Mouse (Mus musculus) spleen, postnatal 10 days (tissue): ENCODE measurements at regions not wholly inside any gene's neighbourhood (a gene's known extent, or its start where the extent isn't known, plus 50 kb on each side); places are given as distances from the start of the nearest gene placed in this dataset.

Experiments
- DNase-seq, 2 experiments: peaks; one replicate each; pipeline ENCODE4 v3.0.0; 2021 to 2022; ENCODE audit warnings: low spot score in 2 of 2

DNA sequence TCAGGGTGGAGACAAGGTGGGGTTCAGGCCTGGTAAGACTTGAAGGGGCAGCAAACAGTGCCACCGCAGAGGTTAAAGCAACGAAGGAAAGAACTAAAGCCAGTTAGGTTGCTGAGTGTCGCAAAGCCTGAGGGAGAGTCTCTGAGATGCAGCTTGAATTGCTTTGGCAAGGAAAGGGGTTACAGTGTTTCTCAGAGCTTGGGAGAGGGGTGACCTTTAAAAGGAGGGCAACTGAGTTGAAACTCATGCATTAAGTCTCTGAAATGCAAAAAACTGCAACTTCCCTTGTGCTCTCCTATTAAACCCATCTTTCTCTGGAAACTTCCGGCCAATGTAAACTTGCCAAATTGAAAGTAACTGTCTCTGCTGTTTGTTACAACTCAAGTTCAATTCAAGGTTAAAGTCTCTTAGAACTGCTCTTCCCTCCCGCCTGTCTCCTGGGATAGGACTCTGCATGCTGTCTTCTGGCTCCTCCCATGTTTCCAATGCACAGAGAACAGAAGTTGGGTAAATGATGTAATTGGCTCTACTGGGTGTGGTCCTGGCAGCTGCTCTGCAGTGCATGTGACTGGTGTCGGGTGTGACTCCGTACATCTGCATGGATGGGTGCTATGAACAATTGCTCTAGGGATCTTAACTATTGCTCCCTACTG is 181.4 kb upstream of the Gas1 start:
- no peak for DNase-seq

DNA sequence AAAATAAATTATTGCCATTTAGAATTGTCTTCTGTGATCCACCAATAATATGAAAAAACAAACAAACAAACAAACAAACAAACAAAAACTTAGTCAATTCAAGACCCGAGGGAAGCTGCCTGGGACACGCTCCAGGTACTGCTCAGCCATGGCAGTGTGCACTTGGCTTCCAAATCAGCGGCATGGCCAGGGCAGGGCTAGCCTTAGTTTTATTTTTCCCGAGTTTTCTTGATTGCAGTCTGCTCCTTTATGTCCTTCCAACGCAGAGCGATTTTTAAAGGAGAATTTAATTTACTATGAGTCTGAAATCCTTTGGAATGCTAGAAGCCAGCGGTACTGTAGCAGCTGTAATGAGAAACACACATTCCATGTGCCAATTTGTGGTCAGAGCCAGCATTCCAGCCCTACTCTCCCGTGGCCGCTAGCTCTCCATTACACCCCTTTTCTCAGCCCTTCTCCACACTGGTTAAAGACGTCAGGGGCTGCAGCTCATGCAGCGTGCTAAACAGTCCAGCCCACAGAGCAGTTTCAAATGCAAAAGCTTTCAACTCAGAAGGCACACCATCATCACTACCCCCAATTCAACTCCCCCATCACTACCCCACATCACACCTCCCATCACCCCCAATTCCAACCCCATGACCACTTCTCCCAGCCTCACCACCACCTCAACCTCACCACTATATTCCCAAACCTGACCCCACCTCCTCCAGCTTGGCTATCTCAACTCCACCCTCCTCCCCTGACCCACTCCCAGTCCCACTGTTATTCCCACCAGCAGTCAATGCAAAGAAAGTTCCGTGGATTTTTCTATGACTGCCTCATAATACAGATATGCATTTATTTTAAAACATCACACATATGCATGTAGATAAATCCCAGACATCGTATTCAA is 187.9 kb upstream of the Gas1 start:
- DNase-seq: no peak

DNA sequence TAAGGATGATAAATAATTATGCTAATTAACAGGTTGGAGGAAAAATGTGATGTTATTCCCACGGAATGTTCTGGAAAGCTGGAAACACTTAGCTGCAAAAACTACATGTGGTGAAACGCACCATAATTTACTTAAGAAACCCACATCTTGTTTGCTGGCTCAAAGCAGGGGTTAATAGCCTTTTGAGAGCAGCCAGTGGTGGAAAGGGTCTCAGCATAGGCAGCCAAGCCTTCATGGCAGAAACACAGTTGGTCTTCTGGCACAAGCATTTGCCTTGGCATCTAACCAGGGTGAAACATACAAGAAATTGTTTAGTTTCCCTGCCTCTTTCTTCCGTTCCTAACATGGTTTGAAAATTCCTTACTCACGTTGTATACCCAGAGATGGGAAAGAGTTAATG is 192.1 kb upstream of the Gas1 start:
- no peak for DNase-seq

DNA sequence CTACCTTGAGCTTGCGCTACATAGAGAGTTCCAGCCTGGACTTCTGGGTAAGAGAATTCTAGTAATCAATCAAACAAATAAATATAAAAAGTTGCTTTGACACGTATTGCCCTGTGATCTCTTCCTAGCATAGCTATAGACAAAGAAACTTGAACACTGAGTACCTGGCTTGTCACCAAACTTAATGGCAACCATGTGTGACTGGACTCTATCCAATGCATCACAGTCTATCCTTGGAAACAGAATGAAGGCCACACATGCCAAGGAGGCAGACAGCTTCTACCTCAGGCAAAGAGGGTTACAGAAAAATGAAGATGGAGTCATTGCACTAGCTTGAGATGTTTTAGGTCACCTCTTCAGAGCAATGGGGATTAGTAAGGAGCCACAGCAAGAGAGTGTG is 194.5 kb upstream of the Gas1 start:
- DNase-seq: no peak

DNA sequence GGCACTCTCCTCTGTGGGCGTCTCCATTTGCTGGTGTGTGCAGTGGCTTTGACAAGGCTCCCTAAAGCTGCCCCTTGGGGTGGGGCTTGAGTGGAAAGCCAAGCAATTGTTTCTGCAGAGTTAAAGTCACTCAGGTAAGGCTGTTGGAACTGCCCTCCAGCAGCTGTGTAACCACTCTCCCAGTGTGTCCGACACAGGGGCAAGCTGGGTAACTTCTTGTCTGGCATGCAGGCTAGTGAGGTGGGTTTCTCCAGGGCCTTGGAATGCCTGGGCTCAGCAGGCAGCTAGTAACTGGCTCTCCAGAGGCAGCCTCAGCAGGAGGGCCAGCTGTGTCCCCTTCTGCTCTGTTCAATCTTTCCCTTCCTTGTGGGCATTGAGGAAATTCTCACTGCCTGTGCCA is 199.5 kb upstream of the Gas1 start:
- no peak for DNase-seq

DNA sequence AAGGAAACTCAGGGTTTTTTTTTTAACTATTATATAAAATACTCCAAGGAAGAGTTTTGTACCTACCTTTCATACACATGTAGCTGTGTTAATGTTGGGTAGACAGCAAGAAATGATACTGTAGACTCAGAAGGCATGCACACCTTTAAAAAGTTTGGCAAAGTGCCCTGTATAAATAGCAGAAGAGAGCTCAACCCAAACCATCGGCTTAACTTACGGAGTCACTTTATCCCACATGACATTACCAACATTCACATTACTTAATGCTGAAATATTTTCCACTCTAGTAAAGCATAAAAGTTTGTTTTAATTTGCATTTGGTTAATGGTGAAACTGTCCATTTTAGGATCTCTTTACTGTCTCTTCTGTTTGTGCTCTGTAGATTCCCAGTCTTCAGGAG is 205.7 kb upstream of the Gas1 start:
- DNase-seq: no peak

DNA sequence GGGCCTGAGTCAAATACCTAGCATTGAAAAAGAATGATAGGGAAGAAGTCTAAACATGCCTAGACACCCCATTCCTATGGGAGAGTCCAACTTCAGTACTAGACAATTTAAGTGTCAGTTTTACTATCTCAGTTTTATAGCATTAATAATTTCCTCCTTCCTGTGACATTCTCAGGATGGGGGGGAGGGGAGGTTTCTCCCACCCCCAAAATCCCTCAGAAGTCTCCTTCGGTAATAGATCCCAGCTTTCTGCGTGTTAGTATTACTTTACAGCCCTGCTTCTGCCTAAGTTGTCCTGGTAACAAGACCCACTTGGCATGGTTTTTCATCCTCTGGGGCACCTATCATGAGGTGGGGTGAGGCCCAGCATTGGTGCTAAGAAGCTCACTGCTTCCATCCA is 202.9 kb upstream of the Dapk1 start:
- no peak for DNase-seq

DNA sequence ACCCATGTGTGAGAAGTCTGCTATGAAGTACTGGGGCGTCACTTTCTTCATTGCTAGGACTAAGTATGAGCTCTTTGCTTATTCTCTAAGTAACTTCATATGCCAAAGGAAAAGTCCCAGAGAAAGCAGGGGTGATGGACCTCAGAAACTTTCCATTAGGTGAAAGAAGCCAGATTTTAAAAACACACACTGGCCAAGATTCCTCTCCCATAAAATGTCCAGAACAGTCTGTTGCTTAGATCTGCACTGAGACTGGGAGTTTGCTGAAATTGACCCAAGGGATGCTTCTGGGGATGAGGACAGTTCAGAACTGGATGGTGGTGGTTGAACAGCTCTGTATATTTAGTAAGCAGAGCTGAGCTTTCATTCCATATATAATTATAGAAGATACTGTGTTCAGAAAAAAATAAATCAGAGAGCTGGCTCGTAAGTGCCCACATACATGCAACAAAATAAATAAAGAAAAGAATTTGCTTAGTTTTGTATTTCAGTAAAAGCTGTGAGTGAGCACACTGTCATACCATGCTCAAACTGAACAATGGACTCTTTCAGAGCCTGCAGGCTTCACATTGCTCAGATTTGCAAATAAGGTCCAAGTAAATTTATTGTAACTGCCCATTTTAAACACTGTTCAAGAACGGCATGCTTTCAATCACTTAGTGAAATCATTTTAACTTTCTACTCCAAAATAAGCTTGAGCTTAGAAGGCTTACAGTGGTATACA is 200.8 kb upstream of the Dapk1 start:
- no peak for DNase-seq

DNA sequence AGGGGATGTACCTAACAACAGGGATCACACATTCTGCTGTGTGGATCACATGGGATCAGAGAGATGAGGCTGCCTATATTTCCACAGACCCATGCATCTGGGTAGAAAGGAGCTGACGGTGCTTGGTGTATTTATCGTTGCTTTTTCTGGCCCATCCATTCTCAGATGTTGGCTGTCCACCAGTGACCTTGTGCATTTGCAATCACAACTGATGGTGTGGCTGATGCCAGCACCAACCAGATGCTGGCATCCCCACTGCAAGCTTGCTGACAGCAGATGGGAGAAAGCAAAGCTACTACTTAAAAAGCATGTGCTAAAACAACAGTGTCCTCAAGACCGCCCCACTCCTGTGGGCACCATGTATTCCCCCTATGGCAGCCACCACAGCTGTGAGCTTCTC is 198.3 kb upstream of the Dapk1 start:
- no peak for DNase-seq

DNA sequence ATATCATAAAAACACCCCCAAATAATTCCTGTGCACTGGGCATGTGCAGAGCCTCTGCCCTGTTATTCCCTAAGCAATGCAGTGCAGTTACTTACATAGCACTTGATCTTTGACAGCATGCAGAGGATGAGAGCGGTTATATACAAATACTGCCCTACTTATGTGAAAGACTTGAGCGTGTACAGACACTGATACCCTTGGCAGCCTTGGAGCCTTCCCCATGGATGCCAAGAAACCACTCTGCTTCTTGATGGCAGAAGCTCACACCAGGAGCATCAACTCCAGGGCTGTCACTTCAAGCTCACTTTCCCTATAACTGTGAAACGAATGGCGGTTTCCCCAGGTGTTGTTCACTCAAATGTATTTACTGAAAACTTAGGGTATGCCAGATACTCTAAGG is 194.4 kb upstream of the Dapk1 start:
- no peak for DNase-seq

DNA sequence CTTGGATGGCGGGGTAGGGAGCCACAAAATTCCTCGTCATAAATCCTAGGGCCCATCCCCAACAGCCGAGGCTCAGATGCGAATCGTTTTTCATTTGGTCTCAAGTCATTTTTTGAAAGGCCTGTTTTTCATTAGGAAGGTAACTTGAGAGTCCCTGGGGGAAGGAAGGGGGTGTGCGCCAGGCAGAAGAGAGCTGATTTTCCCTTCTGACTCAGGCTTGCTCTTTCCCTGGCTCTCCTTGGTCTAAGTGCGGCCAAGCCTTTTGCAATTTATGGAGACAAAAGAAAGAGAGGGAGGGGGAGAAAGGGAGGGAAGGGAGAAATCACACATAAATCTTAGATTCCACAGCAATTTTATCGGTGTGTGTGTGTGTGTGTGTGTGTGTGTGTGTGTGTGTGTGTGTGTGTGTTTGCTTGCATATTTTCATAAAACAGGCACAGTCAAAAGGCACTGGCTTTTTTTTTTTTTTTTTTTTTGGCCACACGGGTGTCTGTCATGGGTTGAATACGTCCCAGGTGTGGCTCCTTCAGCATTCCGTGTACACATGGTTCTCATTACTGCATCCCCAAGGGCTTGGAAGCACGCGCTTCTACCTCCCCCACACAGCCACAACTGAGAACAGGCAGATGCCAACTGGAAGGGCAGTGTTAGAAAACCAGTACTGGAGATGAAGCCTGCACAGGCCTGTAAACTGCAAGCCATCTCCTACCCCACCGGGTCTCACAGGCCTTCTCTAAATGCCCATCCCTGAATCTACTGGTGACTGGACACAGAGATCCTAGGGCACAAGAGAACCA is 191.8 kb upstream of the Dapk1 start:
- no peak for DNase-seq

DNA sequence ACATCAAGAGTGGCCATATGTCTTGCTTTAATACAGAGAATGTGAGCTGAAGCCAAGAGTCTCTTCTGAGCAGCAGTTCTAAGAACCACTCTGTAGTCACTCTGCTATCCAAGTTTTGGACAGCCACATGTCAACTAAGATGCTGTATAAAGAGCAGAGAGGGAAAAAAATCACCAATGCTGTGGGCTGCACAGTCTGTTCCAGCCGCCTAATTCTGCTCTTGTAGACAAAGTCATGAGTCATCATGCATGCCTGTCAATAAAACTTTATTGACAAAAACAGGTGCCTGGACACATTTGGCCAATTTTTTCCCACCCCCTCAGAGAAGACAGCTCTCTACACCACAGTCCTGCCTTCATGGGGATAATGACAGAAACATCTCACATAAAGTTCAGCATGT is 185.7 kb upstream of the Dapk1 start:
- no peak for DNase-seq

DNA sequence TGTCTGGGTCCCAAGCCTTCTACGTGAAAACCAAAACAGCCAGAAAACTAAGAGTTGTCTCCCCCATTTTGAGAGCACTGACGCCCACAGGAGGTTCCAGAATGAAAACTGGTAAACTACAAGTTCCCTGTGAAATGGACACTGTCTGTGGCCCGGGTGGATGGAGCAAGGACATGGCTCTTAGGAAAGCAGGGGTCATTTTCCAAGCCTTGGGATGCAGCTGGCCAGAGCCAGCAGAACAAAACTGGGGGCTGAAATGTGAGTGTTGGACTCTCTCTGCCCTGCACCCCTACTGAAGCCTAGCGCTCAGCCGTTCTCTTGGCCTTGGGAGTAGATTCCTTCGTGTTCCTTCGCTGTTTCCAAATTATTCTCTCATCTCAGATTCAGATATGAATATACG is 184.7 kb upstream of the Dapk1 start:
- no peak for DNase-seq

DNA sequence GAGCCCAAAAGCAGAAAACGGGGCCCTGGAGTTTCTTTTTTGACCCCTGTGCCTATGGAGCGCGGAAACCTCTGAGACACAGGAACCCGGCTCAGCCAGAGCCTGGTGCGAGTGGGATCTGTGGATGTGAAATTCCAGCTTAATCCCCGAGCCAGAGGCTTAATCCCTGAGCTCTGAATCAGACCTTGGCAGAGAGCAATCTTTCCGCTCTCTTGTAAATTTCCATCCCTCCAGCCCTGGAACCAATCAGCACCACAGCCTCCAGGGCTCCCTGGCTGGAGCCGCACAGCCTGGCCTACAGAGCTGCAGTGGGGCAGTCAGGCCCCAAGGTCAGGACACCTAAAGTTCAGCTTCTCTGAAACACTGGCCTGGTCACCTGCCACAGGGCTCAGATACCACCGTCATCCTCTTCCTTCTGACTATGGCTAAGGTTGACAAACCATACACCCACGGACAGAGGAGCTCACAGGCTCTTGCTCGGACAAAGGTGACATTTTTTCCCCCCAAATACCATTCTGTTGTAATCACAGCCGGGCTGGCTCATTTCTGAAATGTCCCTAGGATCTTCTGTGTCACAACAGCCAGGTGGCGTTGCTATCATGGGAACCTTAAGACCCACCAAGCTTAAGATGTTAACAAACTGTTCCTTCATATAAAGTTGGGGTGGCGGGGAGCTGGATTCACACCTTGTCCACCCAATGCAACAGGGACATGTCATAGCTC is 184.2 kb upstream of the Dapk1 start:
- no peak for DNase-seq

DNA sequence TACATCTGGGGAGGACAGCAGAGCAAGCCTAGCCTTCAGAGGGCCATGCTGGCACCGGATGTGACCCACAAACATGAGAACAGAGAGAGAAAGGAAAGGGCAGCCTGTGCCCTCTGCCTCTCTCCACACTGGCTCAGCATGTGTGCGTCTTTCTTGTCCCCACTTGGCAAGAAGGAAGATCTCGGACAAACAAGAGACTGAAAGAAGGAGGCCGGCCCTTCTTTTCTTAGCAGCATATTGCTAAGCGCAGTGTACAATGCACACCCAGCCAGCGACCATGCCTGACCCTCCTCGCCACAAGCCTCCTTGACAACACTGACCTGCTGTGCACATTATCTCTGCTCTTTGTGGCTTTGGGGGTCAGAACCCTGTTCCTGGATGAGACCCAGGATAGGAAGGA is 181.4 kb upstream of the Dapk1 start:
- DNase-seq: no peak

DNA sequence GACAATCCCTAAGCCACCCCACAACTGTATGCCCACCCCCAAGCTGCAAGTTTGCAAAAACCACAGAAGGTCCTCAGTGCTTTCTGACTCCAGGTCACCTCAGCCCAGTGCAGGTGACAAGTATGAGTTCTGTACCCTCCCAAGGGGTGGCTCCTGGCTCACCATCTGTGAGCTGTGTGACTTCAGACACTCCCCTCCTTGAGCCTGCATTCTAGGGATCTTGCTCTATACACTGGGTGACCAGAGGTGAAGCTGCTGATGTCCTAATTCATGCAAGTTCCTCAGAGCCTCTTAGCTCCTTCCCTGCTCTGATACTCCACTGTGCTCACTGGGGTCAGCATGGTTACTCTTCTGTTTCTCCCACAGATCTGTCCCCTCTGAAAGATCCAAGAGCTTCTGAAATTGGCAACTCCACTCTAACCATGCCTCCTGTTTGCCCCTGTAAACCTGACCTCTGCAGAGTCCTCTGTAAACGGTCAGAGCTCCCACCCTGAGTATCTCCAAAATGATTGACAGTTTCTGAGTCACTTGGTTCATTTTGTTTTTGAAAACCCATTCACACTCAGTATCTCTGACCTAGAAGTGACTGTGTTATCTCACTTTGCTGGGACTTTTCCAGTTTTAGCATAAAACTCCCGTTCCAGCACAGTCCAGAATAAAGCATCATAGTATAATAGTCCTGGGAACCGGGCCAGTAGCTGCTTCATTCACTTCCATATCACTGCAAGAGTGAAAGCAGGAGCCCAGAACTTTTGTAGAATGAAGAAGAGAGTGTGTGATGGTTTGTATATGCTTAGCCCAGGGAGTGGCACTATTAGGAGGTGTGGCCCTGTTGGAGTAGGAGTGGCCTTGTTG is 180.7 kb upstream of the Dapk1 start:
- DNase-seq: no peak

DNA sequence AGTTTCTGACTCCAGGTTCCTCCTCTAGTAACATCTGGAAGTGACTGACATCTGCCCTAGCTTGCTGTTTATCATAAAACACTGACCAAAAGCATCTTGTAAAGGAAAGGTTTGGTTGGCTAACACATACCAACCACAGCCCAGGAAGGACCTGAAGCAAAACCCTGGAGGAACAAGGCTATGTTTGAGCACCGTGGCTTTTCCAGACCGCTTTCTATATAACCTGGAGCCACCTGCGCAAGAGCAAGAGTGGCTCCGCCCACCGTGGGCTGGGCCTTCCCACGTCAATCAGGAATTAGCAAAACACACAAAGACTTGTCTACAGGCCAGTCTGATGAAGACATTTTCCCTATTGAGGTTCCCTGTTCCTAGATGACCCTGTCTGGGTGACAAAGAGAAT is 177.5 kb upstream of the Dapk1 start:
- no peak for DNase-seq

DNA sequence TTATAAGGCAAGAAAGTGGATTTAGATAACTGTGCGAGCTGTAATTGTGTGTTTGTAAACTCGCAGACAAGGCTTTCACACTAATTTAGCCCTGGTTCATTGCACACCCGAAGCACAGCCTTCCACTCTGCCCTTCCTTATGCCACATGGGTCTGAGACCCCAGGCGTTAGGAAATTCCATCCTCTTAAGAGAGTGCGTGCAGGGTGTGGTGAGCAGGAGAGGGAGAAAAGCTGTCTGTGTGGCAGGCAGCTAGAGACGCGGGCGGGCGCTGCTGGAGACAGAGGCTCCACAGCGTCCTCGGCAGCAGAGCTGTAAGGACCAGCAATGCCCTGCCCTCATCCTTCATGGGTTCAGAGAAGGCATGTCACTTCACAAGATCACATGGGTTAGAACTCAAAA is 176.6 kb upstream of the Dapk1 start:
- DNase-seq: no peak

DNA sequence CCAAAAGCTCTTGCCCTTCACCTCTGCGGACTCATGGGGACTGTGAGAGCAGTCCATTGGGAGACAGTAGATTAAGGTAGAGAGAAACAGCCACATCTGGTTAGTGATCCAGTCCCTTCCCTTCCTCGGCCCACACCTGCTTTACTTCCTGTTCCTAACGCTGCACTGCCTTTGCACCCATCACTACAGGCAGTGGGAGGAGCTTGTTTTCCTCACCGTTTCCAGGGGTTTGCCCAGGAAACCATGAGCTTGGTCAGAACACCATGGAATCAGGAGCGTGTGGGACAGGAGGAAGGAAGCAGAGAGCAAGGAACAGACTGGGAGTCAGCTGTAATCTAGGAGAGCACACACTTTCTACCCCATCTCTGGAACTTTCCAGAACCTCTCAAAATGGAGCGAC is 176.2 kb upstream of the Dapk1 start:
- no peak for DNase-seq

DNA sequence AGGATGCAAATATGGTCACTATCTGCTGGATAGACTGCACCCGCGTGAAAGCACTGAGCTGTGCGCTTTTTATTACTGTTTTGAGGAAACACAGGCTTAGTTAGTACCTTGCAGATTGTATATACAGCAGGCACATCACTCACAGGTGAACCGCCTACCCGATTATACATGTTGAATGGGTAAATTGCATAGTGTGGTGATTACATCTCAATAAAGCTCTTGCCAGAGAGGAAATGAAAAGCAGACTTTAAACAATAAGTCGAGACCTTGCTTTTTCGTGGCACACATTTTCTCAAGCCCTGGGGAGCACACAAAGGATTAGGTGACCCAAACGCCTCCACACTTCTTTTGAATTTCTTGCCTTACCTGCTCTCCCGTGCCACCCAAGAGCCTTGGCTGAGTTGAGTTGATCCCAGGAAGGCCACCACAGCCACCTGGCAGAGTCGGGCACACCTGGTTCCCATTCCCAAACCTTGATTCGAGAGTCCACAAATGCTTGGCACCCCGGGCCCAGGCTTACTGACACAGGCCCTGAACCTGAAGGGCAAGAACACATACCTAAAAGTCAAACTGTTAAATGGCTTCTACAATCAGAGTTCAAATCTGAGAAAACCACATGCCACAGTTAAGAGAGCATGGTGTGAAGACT is 175.4 kb upstream of the Dapk1 start:
- no peak for DNase-seq
